Mouse (Mus musculus): ENCODE results near the gene Ice2.

GRCm38 (mm10) chr9:69457143-69457542 lies 59.4 kb downstream of the Ice2 start:
- no peak for TF ChIP-seq CTCF (IDR thresholded peaks at IDR 0.05; ENCODE audit: extremely low read depth, insufficient read depth, low read length)
- TF ChIP-seq POLR2A (IDR thresholded peaks at IDR 0.05; ENCODE audit: extremely low read depth, insufficient read depth, low read length), result no peak
